Mouse (Mus musculus) liver, embryonic 16.5 days (tissue): Measurements from ENCODE around the gene Orai2. TPM values are rescaled to one million over a fixed set of nuclear protein-coding genes. Genes with fewer than 3 reads are reported as not detected.

ENCODE experiments used
- ATAC-seq: fragments of 200-750 bp; cut with Nextera tagmentation; 2 replicates; pipeline ENCODE4 v1.8.0; 2017; ENCODE audit warnings: low read depth, mild to moderate bottlenecking, moderate number of reproducible peaks, moderate library complexity
- H3K27ac ChIP-seq: fragments of 300-500 bp; sonication (generic); 2 replicates; pipeline ENCODE4 v1.5.1; 2014; ENCODE audit warnings: mild to moderate bottlenecking, low read length
- H3K27me3 ChIP-seq: fragments of 300-500 bp; sonication (generic); 2 replicates; pipeline ENCODE4 v1.6.1; 2014; ENCODE audit warnings: low read depth, low read length, mixed read lengths; ENCODE audit not compliant: control insufficient read depth, insufficient read depth
- H3K36me3 ChIP-seq: fragments of 300-500 bp; sonication (generic); 2 replicates; pipeline ENCODE4 v1.6.1; 2014; ENCODE audit warnings: mild to moderate bottlenecking; ENCODE audit not compliant: control insufficient read depth, insufficient read depth
- H3K4me1 ChIP-seq: fragments of 300-500 bp; sonication (generic); 2 replicates; pipeline ENCODE4 v1.6.1; 2014; ENCODE audit warnings: low read depth, low read length, mixed read lengths; ENCODE audit not compliant: control insufficient read depth
- H3K4me2 ChIP-seq: fragments of 300-500 bp; sonication (generic); 2 replicates; pipeline ENCODE4 v1.6.1; 2014; ENCODE audit warnings: low read depth, low read length, mixed read lengths
- H3K4me3 ChIP-seq: fragments of 300-500 bp; sonication (generic); 2 replicates; pipeline ENCODE4 v1.5.1; 2014; ENCODE audit warnings: low read depth, mild to moderate bottlenecking, low read length
- H3K9ac ChIP-seq: fragments of 300-500 bp; sonication (generic); 2 replicates; pipeline ENCODE4 v1.6.1; 2014; ENCODE audit warnings: low read depth, low read length
- H3K9me3 ChIP-seq: fragments of 300-500 bp; sonication (generic); replicated peaks from 2 replicates; pipeline ENCODE4 v1.6.1; 2016; ENCODE audit warnings: low read length; ENCODE audit not compliant: control insufficient read depth
- WGBS: fragments of 180-500 bp; shearing (Covaris S2); extraction: QIAGEN DNeasy Blood & Tissue Kit; methylation state at CpG from one replicate; pipeline ENCODE4 v1.1.7; 2014; ENCODE audit not compliant: insufficient replicate concordance; 5-methylcytosine and 5-hydroxymethylcytosine counted together
- polyA plus RNA-seq: library from polyadenylated mRNA; unstranded; fragments of >200 nt; fragmentation: Nextera tagmentation; extraction: Ambion mirVana; gene quantifications from 2 replicates; pipeline ENCODE4 v1.2.1, GENCODE M21; 2015

The Orai2 gene
- polyA plus RNA-seq: 3.6 and 4.0 TPM in 2 replicates

DNA sequence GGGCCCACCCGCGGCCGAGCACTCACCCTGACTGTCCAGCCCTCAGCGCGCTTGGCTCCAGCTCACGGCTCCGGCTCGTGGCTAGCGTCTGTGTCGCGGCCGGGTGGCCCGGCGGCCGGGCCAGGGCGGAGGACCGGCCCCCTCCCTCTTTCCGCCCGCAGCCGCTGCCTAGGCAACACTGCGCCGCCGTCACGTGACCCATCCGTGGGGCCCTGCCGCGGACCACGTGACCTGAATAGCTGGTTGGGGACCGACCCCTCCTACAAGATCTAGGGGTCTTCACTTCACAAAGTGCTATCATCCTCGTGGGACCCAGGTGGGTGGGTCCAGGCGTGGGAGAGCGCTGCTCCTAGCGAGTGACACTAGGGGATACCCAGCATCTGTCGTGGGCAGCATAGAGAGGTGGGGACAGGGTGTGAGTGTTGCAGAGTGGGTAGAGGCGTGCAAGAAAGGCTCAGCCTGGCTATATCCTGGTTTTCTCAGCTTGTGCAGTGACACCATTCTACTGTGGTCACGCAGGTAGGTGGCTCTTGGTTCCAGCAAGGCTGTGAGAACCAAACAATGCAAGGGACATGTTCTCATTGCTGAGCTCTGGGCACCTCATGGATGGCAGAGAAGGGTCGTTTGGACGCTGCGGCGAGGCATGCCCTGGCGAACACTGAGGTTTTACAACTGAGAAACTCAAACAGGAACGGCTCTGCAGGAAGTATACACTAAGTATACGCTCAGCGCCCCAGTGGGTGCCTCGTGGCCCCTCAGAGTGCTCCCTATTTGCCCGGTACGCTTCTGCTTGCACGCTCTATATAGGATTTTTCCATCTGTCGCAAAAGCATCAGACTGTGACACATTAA, at the start of gene Orai2:
TSS of gene Orai2 (minus strand) at position 202 of the 851 bp plus-strand sequence.
- Histone ChIP-seq H3K9ac (peak within 1 kb of the TSS; percentile 56), H3K9me3 (0 out of 2 replicates have a peak, but pooled peaks cover 3% of the 10 kb centered on the region), H3K27me3 (no peaks in the 10 kb centered on the region), H3K36me3 (peaks cover 3% of the 10 kb centered on the region; the same call in 1 of the 2 replicates), H3K27ac (peak within 1 kb of the TSS; percentile 78), H3K4me3 (peak within 1 kb of the TSS; percentile 63), H3K4me2 (peak within 1 kb of the TSS; percentile 91), H3K4me1 (peaks cover 24% of the 10 kb centered on the region)
- peak; percentile 79 for ATAC-seq
- WGBS: under 1% methylated on average over 49 of the region's 49 CpGs

DNA sequence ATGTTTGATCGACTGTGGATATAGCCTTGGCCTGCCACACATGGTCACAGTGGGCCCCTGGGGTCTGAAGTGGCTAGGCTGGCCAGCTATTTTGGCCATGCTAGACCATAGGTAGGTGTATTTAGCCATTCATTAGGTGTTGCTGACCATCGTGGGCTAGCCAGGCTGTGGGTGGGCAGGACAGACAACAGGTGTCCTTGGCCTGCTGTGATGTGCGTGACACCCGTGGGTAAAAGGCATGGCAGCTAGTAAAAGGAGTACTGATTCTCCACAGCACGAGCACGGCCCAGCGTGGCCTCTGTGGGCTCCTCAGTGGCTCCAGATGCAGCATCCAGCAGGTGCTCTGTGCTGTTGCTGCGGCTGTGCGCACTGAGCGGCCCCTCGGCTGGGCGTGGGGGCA, 48.1 kb upstream of the Orai2 start:
- Histone ChIP-seq H3K4me1 (no peaks in the 10 kb centered on the region), H3K27me3 (no peaks in the 10 kb centered on the region), H3K9ac (no peak overlapping the region), H3K4me3 (no peak overlapping the region), H3K9me3 (no peaks in the 10 kb centered on the region), H3K36me3 (no peaks in the 10 kb centered on the region), H3K4me2 (no peak overlapping the region), H3K27ac (no peak overlapping the region)
- ATAC-seq: no peak
- 73% methylated on average over 12 of the region's 12 CpGs for WGBS

DNA sequence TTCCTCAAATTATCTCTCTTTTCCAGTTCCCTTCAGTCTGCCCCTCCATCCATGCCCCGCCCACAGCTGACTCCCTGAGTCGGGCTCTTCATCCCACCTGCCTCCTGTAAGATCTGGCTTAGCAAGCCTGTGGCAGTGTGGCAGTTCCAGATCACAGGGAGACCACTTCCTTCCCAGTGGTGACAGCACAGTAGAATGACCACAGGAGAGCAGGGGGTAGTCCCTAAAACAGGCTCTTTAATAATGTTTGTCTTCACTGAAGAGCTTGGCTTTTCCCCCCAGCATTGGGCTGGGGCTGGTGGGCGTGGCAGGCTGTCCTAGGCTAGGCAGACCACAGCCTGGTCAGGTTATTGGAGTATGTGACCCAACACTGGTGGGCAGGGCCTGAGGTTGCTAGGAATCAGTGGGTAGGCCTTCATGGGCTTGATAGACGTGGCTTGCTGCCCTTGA, 47.4 kb upstream of the Orai2 start:
- Histone ChIP-seq H3K27ac (no peak overlapping the region), H3K27me3 (no peaks in the 10 kb centered on the region), H3K4me3 (no peak overlapping the region), H3K9me3 (no peaks in the 10 kb centered on the region), H3K4me2 (no peak overlapping the region), H3K4me1 (no peaks in the 10 kb centered on the region), H3K9ac (no peak overlapping the region), H3K36me3 (no peaks in the 10 kb centered on the region)
- no peak for ATAC-seq
- 36% methylated on average over 4 of the region's 4 CpGs for WGBS

DNA sequence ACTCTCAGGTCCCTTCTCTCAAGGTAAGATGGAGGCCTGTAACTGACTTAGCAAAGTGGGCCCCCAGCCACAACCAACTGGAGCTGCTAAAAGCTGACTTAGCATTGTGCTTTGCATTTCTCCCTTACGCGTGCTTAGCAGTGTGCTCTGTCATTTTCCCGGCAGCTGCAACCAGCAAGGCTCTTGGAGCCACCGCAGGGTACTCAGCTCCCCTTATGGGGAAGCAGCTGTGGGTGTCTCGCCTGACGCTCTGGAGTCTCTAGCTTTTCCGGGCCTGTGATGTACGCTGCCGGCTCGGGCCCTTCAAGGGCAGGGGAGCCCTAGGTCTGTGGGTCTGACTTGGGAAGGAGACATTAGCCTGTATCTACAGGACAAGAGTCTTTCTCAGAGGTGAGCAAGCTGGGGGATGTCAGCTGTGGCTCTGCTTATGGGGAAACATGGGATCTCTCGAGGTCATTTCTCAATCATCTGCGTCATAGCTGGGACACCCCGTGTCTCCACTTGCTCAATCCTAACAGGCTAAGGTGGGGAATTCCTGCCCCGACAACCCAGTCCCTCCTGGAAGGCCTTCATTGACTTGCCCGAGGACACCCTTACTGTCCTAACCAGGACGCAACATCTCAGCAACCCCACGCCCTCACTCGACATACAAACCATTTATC, 46.6 kb upstream of the Orai2 start:
- no peaks in the 10 kb centered on the region for H3K9me3 ChIP-seq
- no peaks in the 10 kb centered on the region for H3K4me1 ChIP-seq
- no peaks in the 10 kb centered on the region for H3K36me3 ChIP-seq
- H3K27me3 ChIP-seq: no peaks in the 10 kb centered on the region
- no peak overlapping the region for H3K4me2 ChIP-seq
- no peak for ATAC-seq
- no peak overlapping the region for H3K27ac ChIP-seq
- 62% methylated on average over 18 of the region's 18 CpGs for WGBS
- H3K9ac ChIP-seq: no peak overlapping the region
- H3K4me3 ChIP-seq: no peak overlapping the region

DNA sequence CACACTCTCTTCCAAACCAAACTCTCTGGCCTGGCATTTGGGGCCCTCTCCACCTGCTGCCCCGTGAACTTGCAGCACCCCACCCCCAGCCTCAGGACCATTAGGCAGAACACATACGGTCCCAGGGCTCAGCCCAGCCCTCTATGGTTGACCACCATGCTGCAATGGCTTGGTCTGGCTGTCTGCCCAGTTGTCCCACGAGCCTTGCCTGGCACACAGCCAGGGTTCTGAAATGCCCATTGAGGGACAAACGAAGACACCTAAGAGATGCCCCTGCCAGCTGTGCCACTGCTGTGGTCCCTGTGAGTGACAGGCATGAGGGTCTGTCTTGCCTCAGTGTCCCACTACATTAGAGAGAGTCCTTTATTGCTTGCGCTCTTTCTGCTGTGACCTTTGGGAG, 45.4 kb upstream of the Orai2 start:
- WGBS: 71% methylated on average over 5 of the region's 5 CpGs
- ATAC-seq: no peak

DNA sequence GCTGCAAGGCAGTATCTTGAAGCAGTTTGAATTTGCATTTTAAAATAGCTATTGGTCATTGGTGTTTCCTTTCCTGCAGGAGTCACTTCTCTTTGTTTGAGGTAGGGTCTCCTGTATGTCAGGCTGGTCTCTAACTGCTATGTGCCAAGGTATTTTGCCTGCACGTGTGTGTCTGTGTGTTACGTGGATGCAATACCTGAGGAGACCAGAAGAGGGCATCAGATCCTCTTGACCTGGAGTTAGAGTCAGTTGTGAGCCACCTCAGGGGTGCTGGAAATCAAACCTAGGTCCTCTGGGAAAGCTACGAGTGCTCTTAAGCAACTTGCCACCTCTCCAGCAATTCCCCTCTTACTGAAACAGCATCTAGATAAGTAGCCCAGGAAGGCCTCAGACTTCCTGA, 44.7 kb upstream of the Orai2 start:
- no peak overlapping the region for H3K4me3 ChIP-seq
- H3K4me2 ChIP-seq: no peak overlapping the region
- H3K27me3 ChIP-seq: no peaks in the 10 kb centered on the region
- H3K36me3 ChIP-seq: no peaks in the 10 kb centered on the region
- H3K4me1 ChIP-seq: no peaks in the 10 kb centered on the region
- 68% methylated on average over 3 of the region's 3 CpGs for WGBS
- ATAC-seq: no peak
- H3K27ac ChIP-seq: no peak overlapping the region
- H3K9me3 ChIP-seq: no peaks in the 10 kb centered on the region
- H3K9ac ChIP-seq: no peak overlapping the region

More for the DNA sequence above, 45.4 kb upstream of the Orai2 start:
- H3K36me3 ChIP-seq: no peaks in the 10 kb centered on the region
- no peak overlapping the region for H3K27ac ChIP-seq
- no peak overlapping the region for H3K4me2 ChIP-seq
- no peak overlapping the region for H3K9ac ChIP-seq
- no peaks in the 10 kb centered on the region for H3K4me1 ChIP-seq
- no peaks in the 10 kb centered on the region for H3K9me3 ChIP-seq
- H3K4me3 ChIP-seq: no peak overlapping the region
- no peaks in the 10 kb centered on the region for H3K27me3 ChIP-seq

DNA sequence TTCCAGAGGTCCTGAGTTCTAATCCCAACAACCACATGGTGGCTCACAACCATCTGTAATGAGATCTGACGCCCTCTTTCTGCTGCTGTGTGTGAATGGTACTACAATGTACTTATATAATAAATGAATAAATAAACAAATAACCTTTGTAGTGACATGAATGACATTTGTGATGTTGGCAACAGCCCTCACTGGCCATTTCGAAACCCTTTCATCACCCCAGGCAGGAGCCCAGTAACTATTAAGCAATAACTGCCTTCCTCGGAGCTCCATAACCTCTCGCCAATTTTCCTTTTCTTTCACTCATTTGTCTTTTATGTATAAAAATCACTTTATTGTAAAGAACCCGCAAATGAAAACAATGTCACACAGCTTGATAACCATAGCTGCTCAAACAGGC, 43.2 kb upstream of the Orai2 start:
- no peak overlapping the region for H3K4me3 ChIP-seq
- H3K36me3 ChIP-seq: no peaks in the 10 kb centered on the region
- H3K9me3 ChIP-seq: no peaks in the 10 kb centered on the region
- H3K4me1 ChIP-seq: no peaks in the 10 kb centered on the region
- ATAC-seq: no peak
- no peak overlapping the region for H3K9ac ChIP-seq
- H3K4me2 ChIP-seq: no peak overlapping the region
- WGBS: 56% methylated on average over 5 of the region's 5 CpGs
- no peaks in the 10 kb centered on the region for H3K27me3 ChIP-seq
- H3K27ac ChIP-seq: no peak overlapping the region

DNA sequence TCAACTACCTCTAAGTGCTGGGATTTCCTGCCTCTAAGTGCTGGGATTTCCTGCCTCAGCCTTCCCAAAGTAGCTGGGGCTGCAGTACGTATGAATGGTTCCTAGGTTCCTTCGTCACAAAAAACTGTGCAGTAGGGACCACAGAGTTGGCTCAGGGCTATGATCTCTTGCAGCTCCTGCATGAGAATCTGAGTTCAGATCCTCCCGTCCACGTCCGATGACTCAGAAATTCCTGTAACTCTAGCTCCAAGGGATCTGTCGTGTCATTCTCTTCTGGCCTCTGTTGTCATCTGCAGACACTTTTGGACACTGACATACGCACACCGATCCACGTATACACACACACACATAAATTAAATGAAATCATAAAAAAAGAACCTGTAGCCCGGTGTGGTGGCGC, 42.2 kb upstream of the Orai2 start:
- Histone ChIP-seq H3K27ac (no peak overlapping the region), H3K27me3 (no peaks in the 10 kb centered on the region), H3K4me3 (no peak overlapping the region), H3K4me2 (no peak overlapping the region), H3K36me3 (no peaks in the 10 kb centered on the region), H3K9me3 (no peaks in the 10 kb centered on the region), H3K9ac (no peak overlapping the region), H3K4me1 (no peaks in the 10 kb centered on the region)
- WGBS: 69% methylated on average over 11 of the region's 11 CpGs
- ATAC-seq: no peak
